Mouse (Mus musculus): ENCODE data around the gene Slc35e1. TPM values are rescaled to one million over a fixed set of nuclear protein-coding genes. Genes with fewer than 3 reads are reported as not detected.

Gene Slc35e1
- 31.3 and 31.5 TPM in 2 replicates for polyA plus RNA-seq (2016; fragmentation: Nextera tagmentation; extraction: Ambion mirVana)

DNA sequence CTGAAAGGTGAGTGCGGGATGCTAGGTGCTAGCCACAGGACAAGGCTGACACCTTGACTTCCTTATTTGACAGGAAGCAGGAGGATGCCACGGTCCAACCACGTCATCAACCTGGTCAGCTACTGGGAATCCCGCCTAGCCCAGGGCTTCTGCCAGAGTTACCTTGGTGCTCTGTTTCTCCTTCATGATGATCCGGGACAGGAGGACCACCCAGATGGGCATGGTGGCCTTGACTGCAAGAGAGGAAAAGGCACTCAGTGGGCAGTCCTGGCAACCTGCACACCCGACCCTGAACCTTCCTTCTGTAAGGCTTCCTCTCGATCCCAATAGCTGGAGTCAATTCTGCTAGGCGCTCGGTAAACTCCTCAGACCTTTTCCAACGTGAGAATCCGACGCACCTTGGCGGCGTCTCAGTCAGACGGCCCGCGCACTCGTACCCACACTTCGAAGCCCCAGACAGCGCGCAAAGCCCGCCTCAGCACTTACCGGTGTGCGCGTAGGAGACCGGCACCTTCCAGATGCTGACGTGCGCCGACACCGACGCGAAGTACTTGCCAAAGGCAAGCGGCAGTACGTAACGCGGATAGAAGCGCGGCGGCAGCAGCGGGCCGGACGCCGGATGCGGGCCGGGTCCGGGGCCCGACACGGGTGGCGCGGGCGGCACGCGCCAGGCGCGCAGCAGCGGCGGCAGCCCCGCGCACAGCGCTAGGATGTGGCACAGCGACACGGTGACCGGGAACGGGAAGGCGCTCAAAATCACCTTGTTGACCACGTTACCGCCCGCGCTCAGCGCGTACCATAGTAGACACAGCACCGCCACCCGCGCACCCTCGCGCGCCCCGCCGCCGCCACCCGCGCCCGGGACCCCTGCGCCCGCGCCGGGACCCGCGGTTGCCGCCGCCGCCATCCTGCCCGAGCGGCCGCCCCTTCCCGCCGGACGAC, at the start of gene Slc35e1:
Gene Slc35e1, minus strand, starts transcription at position 935 of the 942 bp plus-strand sequence.
- peak within 1 kb of the TSS; percentile 92 for H3K4me2 ChIP-seq
- H3K4me1 ChIP-seq (replicated peaks), result peaks cover 24% of the 10 kb centered on the region
- WGBS, result under 1% methylated on average over 97 of the region's 98 CpGs
- no peaks in the 10 kb centered on the region for H3K27me3 ChIP-seq
- peaks cover 56% of the 10 kb centered on the region for H3K36me3 ChIP-seq
- peak; percentile 60 for ATAC-seq (ENCODE audit: insufficient number of reproducible peaks, insufficient read depth, low FRiP score, low TSS enrichment, low read depth)
- H3K9me3 ChIP-seq, result no peaks in the 10 kb centered on the region
- H3K27ac ChIP-seq, result peak within 1 kb of the TSS; percentile 72
- peak within 1 kb of the TSS; percentile 96 for H3K4me3 ChIP-seq (replicated peaks)
- H3K9ac ChIP-seq (replicated peaks), result peak within 1 kb of the TSS; percentile 84

DNA sequence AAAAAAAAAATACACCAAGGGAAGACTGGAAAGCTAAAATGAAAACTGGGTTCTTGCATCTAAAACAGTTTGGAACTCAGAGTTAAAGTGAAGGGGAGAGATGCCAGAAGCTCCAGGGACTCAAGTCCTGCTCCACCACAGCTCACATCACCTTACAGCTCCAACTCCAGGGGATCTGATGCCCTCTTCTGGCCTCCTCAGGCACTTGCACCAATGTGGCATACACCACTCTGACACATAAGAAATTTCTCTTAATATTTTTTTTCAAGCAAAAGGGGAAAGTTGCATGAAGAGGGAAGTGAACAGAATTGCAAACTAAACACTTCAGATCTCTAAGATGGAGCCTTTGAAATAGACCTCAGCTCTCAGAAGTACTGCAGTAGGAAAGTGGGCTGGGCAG, 46.8 kb upstream of the Slc35e1 start:
- Histone ChIP-seq H3K9me3 (no peaks in the 10 kb centered on the region), H3K27me3 (no peaks in the 10 kb centered on the region), H3K4me3 (replicated peaks) (no peak overlapping the region)

DNA sequence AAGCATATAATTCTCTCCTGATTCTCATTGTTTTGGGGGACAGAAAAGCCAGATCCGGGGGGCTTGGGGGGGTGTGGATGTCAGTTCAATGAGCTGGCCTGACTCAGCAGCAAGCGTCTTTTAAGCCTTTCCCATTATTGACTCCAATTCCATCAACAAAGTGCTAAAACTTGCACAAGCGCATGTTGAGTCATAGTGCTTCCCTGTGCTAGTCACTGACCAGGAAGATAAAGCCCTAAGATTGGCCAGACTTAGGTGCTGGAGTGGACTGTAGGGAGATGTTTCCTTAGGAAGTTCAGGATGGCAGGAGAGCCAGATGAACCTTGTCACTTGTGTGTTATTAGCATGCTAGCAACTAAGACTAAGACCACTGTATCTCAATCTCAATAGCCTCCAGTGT, 42.5 kb upstream of the Slc35e1 start:
- H3K27me3 ChIP-seq, result no peaks in the 10 kb centered on the region
- no peaks in the 10 kb centered on the region for H3K9me3 ChIP-seq
- H3K9ac ChIP-seq (replicated peaks), result no peak overlapping the region
- ATAC-seq (ENCODE audit: insufficient number of reproducible peaks, insufficient read depth, low FRiP score, low TSS enrichment, low read depth), result no peak
- no peak overlapping the region for H3K4me2 ChIP-seq
- H3K27ac ChIP-seq, result no peak overlapping the region
- no peaks in the 10 kb centered on the region for H3K4me1 ChIP-seq (replicated peaks)
- no peak overlapping the region for H3K4me3 ChIP-seq (replicated peaks)
- H3K36me3 ChIP-seq, result peaks cover 1% of the 10 kb centered on the region; the same call in 1 of the 2 replicates
- WGBS, result 92% methylated on average over 3 of the region's 3 CpGs

More for the DNA sequence above, 46.8 kb upstream of the Slc35e1 start:
- Histone ChIP-seq H3K4me1 (replicated peaks) (no peaks in the 10 kb centered on the region), H3K9ac (replicated peaks) (no peak overlapping the region), H3K36me3 (peaks cover 17% of the 10 kb centered on the region), H3K4me2 (no peak overlapping the region), H3K27ac (no peak overlapping the region)
- no peak for ATAC-seq (ENCODE audit: insufficient number of reproducible peaks, insufficient read depth, low FRiP score, low TSS enrichment, low read depth)

DNA sequence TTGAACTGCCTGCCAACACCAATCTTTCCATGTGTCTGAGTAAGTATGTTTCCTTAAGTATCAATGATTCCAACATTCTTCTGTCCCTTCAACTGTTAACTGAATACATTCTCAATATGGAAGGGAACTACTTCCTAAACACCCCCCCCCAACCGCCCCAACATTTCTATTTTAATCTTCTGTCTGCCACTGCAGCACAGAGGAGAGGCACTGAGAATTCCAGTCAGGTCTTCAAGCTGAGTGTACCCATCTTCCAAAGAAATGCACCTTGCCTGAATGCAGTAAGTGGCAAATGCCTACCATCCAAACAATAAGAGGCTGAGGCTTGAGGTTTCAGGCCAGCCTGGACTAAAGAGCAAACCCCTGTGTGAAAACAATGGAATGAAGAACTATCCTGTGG, 39.7 kb upstream of the Slc35e1 start:
- H3K27ac ChIP-seq, result no peak overlapping the region
- H3K4me3 ChIP-seq (replicated peaks), result no peak overlapping the region
- no peak overlapping the region for H3K4me2 ChIP-seq
- no peaks in the 10 kb centered on the region for H3K4me1 ChIP-seq (replicated peaks)
- no peaks in the 10 kb centered on the region for H3K27me3 ChIP-seq
- peaks cover 5% of the 10 kb centered on the region for H3K36me3 ChIP-seq
- H3K9me3 ChIP-seq, result no peaks in the 10 kb centered on the region
- ATAC-seq (ENCODE audit: insufficient number of reproducible peaks, insufficient read depth, low FRiP score, low TSS enrichment, low read depth), result no peak
- WGBS, result 90% methylated on average over 1 of the region's 1 CpGs
- no peak overlapping the region for H3K9ac ChIP-seq (replicated peaks)

DNA sequence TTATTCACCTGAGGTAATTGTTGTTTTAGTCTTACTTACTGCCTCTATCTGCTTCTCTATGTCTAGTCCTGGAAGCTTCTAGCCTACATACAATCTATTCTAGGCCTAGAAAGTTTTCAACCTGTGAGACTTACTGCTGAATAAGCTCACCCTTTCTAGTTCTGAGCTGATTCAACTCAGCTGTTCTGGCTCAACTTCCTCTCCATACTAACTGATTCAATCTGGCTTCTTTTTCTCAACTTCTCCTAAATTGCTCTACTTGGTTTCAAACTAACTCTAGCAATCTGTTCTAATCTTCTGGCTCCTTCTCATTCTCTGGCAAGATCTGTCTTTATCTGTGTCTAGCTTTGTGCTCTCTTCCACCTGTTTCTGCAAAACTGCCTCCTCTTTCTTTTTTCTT, 29.5 kb upstream of the Slc35e1 start:
- Histone ChIP-seq H3K9me3 (no peaks in the 10 kb centered on the region), H3K4me3 (replicated peaks) (no peak overlapping the region), H3K27ac (no peak overlapping the region), H3K27me3 (no peaks in the 10 kb centered on the region), H3K4me2 (no peak overlapping the region), H3K4me1 (replicated peaks) (no peaks in the 10 kb centered on the region), H3K36me3 (peaks cover 17% of the 10 kb centered on the region), H3K9ac (replicated peaks) (no peak overlapping the region)
- ATAC-seq (ENCODE audit: insufficient number of reproducible peaks, insufficient read depth, low FRiP score, low TSS enrichment, low read depth), result no peak

DNA sequence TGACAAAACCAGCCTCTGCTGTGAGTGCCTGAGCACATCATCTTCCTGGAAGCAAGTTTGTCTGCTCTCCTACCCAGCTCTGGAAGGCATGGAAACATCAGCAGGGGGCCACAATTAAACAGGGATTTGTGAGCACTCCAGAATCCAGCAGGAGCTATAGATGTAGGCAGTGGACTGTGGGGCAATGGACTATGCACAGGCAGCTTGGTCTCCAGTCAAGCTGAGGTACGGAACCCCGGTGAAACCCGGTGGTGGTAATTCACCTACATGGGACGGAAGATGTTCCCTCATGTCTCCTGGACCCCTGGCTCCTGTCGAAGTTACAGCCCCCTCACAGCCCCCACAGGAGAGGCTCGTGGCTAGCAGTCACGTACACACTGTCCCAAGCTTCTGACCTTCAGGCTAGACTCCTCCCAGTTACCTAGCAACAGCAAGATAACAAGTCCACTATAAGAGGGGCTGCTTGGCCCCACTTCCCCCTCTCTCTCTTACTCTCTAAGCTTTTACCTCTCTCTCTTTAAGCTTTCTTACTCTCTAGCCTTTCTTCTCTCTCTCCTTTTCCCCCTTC, 25.1 kb upstream of the Slc35e1 start:
- no peaks in the 10 kb centered on the region for H3K27me3 ChIP-seq
- H3K4me3 ChIP-seq (replicated peaks), result no peak overlapping the region
- H3K4me2 ChIP-seq, result no peak overlapping the region
- H3K36me3 ChIP-seq, result peaks cover 11% of the 10 kb centered on the region; the same call in 1 of the 2 replicates
- ATAC-seq (ENCODE audit: insufficient number of reproducible peaks, insufficient read depth, low FRiP score, low TSS enrichment, low read depth), result no peak
- WGBS, result 82% methylated on average over 7 of the region's 7 CpGs
- no peak overlapping the region for H3K27ac ChIP-seq
- H3K9me3 ChIP-seq, result no peaks in the 10 kb centered on the region
- H3K9ac ChIP-seq (replicated peaks), result no peak overlapping the region
- H3K4me1 ChIP-seq (replicated peaks), result no peaks in the 10 kb centered on the region

DNA sequence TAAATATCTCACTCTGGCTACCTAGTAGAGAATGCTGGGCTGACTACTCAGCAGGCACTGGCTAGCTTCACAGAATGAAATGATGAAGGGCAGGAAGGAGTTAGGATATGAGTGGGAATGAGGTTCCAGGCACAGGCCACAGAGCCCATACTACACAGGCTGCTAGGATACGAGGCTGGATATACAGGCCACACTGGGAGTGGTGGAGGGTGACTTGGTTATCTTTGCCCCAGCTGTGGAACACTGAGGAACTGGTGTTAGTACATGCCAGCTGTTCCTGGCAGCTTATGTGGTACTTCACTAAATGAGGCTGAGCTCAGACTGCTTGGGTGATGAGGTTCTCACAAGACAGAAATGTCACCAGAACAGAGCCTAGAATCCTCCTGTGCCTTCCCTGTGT, 20.7 kb upstream of the Slc35e1 start:
- peaks cover 3% of the 10 kb centered on the region; the same call in 1 of the 2 replicates for H3K4me1 ChIP-seq (replicated peaks)
- H3K4me2 ChIP-seq, result no peak overlapping the region
- 100% methylated on average over 1 of the region's 1 CpGs for WGBS
- no peak overlapping the region for H3K4me3 ChIP-seq (replicated peaks)
- no peaks in the 10 kb centered on the region for H3K9me3 ChIP-seq
- H3K36me3 ChIP-seq, result peaks cover 3% of the 10 kb centered on the region; the same call in 1 of the 2 replicates
- no peak overlapping the region for H3K27ac ChIP-seq
- ATAC-seq (ENCODE audit: insufficient number of reproducible peaks, insufficient read depth, low FRiP score, low TSS enrichment, low read depth), result no peak
- H3K9ac ChIP-seq (replicated peaks), result no peak overlapping the region
- H3K27me3 ChIP-seq, result no peaks in the 10 kb centered on the region

DNA sequence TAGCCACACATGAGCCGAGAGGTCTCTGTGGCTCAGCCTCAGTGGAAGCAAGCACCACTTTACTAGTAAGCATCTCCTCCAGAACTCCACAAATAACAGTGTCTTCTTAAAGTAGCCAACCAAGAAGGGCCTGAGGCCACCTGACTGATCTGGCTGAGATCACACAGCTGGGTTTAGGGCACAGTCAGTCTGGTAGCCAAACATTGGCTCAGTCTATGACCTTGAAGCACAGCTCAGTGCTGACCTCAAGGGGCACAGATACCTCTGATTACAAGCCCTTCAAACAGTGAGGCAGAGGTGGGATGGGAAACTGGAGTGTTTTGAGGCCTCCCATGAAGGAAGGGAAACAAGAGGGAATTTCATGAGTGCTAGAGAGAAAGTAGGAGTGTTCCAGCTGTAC, 20.2 kb upstream of the Slc35e1 start:
- WGBS, result 94% methylated on average over 1 of the region's 1 CpGs
- no peak for ATAC-seq (ENCODE audit: insufficient number of reproducible peaks, insufficient read depth, low FRiP score, low TSS enrichment, low read depth)

DNA sequence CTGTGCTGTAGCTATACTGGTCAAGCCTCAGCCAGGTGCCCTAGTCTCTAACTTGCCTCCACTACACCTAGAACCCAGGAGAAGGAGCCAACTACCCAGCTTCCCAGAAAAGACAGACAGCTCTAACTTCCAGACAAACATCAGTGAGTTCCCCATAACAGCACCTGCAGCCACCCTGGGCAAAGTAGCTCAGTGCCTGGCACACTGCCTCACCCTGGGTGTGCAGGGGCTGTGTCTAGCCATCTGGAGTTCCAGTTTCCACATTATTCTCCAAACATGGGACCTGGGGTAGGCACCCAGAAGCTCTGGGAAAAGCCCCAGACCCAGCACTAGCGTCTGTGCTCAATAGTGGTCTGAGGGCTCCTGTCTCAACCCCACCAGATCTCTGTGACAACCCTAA, 15.1 kb upstream of the Slc35e1 start:
- H3K27me3 ChIP-seq, result no peaks in the 10 kb centered on the region
- WGBS, result 74% methylated on average over 1 of the region's 1 CpGs
- H3K9me3 ChIP-seq, result no peaks in the 10 kb centered on the region
- H3K4me3 ChIP-seq (replicated peaks), result no peak overlapping the region
- peaks cover 16% of the 10 kb centered on the region; the same call in 1 of the 2 replicates for H3K36me3 ChIP-seq
- H3K4me2 ChIP-seq, result no peak overlapping the region
- H3K9ac ChIP-seq (replicated peaks), result no peak overlapping the region
- no peak overlapping the region for H3K27ac ChIP-seq
- peaks cover 11% of the 10 kb centered on the region; the same call in 1 of the 2 replicates for H3K4me1 ChIP-seq (replicated peaks)
- no peak for ATAC-seq (ENCODE audit: insufficient number of reproducible peaks, insufficient read depth, low FRiP score, low TSS enrichment, low read depth)

More for the DNA sequence above, 20.2 kb upstream of the Slc35e1 start:
- no peak overlapping the region for H3K27ac ChIP-seq
- no peak overlapping the region for H3K4me2 ChIP-seq
- H3K36me3 ChIP-seq, result peaks cover 3% of the 10 kb centered on the region; the same call in 1 of the 2 replicates
- H3K9ac ChIP-seq (replicated peaks), result no peak overlapping the region
- no peak overlapping the region for H3K4me3 ChIP-seq (replicated peaks)
- no peaks in the 10 kb centered on the region for H3K27me3 ChIP-seq
- H3K4me1 ChIP-seq (replicated peaks), result peaks cover 3% of the 10 kb centered on the region; the same call in 1 of the 2 replicates
- H3K9me3 ChIP-seq, result no peaks in the 10 kb centered on the region

DNA sequence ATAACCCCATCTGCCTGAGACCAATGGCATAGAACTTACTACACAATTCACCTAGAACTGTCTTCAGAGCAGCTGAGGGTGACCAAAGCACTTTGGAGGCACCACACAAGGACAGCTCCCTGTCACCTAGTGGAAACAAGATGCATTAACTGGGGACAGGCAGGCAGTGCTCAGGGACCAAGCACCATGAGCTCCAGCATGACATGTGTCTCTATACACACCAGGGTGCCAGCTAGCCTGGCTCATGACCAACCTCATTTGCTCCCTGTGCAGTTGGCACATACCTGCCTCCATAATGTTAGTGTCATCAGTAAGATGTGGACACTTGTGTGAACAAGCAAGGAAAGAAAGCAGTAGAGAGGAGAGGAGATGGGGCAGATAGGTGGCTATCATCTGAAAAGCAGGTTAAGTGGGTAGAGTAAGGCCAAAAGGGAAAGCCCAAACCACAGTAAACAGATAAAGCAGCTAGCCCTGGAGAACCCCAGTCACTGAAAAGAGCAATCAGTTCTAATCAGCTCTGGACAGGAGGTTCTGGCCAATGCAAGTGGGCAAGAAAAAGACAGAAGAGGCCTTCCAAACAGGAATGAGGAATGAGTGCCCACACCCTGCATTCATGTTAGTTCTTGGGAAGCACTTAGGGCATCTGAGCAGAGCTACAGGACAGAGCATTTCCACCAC, 12.4 kb upstream of the Slc35e1 start:
- Histone ChIP-seq H3K4me1 (replicated peaks) (peaks cover 8% of the 10 kb centered on the region; the same call in 1 of the 2 replicates), H3K4me2 (no peak overlapping the region), H3K36me3 (peaks cover 20% of the 10 kb centered on the region; the same call in 1 of the 2 replicates), H3K9ac (replicated peaks) (no peak overlapping the region), H3K9me3 (no peaks in the 10 kb centered on the region), H3K4me3 (replicated peaks) (no peak overlapping the region), H3K27me3 (no peaks in the 10 kb centered on the region), H3K27ac (no peak overlapping the region)
- no peak for ATAC-seq (ENCODE audit: insufficient number of reproducible peaks, insufficient read depth, low FRiP score, low TSS enrichment, low read depth)

DNA sequence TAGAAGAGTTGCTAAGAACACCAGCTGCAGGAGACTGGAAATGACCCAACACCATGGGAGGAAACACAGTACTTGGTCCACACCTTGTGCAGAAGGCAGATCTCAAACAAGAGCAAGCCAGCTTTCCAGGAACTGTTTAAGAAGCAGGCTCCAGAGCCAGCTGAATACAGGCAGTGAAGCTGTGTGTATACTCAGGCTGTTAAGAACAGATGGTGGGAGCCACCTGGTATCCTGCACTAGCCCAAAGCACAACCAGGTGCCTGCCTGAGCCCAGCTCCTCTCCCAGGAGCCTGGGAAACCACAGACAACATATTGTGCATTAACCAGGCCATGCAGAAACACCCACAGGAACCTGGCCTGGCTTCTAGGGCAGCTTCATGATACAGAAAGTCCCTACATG, 11.7 kb upstream of the Slc35e1 start:
- no peak for ATAC-seq (ENCODE audit: insufficient number of reproducible peaks, insufficient read depth, low FRiP score, low TSS enrichment, low read depth)

More for the DNA sequence above, 11.7 kb upstream of the Slc35e1 start:
- Histone ChIP-seq H3K4me3 (replicated peaks) (no peak overlapping the region), H3K36me3 (peaks cover 24% of the 10 kb centered on the region; the same call in 1 of the 2 replicates), H3K4me1 (replicated peaks) (peaks cover 8% of the 10 kb centered on the region; the same call in 1 of the 2 replicates), H3K4me2 (no peak overlapping the region), H3K27me3 (no peaks in the 10 kb centered on the region), H3K9me3 (no peaks in the 10 kb centered on the region), H3K9ac (replicated peaks) (no peak overlapping the region), H3K27ac (no peak overlapping the region)
